Mouse (Mus musculus) embryo, embryonic 11.5 days (tissue): ENCODE measurements around the gene Fhod1.
"Not testable (repeated sequence)": the region's sequence is repeated elsewhere in the genome, so short reads cannot be mapped to it uniquely, and the experiment has no call there.

ENCODE experiments used
- DNase-seq: peaks from one replicate; pipeline ENCODE4 v3.0.0-alpha.2; 2012; ENCODE audit warnings: low read depth, low spot score

Gene Fhod1

DNA sequence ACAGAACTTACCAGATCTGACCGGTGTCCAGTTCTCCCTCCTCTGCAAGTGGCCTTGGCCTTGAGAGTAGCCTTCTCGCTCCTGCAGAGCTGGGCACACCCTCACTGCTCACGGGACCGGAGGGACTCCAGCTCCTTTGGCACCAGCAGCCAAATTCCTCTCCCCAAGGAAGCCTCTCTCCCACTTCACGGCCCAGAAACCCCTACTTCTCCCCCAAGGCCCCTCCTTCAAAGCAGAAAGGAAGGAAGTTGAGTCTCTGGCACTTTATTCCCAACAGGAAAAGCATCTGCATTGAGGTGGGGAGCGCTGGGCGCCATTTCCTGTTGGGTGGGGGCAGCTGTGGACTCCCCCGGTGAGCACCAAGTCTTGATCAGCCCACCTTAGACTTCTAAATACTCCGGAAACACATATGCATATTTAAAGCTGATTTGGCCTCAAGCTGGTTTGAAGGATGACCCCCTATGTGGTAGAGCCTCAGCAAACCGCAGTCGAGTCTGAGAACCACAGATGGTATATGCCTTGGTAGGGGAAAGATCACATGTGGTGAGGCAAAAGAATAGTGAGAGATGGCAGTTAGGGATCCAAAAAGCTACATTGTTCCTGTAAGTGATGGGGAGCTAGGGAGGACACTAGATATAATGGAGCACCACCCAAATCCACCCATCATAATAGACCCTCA, 51.7 kb downstream of the Fhod1 start, which contains the start of gene Exoc3l:
Gene Exoc3l, minus strand, starts transcription at position 207 of the 679 bp plus-strand sequence.
- no peak for DNase-seq

DNA sequence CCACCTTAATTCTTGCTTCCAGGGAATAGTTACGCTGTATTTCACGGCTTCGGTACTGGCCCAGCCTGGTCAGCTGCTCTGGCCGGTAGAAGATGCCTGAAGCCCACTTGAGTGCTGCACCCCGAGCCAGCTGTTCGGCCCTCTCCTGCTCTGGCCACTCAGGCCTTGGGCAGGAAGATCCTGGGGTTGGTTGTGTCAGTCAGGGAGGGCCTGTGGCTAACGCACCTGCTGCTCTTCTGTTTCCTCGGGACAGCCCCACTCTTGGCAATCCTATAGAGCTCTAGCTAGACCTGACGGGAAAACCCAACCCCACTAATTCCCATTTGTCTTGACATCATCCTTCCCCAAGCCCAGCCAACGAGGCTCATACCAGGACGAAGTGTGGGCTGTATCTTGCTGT, 52.5 kb downstream of the Fhod1 start:
- DNase-seq, result no peak

DNA sequence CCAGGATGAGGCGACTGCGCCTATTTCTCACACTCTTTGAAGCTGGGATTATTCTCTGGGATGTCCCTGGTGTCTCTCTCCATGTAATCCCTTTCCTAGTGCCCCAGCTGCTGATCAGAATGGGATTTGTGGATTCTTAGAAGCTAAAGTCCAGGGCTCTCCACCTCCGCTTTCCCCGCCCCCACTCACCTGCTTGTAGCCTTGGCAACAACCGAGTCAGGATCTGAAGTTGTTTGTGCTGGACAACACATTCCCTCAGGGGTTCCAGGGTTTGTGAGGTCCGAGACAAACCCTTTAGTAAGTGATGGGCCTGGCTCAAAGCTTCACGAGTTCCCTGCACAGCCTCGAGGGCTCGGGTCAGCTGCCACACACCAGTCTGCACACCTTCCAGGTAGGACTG, 53.0 kb downstream of the Fhod1 start:
- DNase-seq, result no peak

DNA sequence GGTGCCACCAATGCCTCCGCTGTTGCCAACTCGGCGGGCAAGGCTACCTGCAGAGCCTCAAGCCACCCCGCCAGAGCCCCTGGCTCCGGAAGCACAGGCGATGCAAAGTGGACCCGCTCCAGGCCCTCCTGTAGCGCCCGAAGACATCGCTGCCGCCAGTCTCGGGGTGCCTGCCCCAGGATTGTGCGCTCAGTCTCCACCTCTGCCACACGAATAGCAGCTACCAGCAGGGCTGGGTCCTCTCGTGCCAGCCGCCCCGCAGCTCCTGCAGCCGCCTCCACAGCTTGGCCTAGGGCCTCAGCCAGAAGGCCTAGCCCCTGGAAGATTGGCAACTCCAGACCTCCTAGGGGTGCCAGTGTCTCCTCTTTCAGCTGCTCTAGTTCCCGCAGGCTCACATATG, 54.3 kb downstream of the Fhod1 start:
- no peak for DNase-seq

DNA sequence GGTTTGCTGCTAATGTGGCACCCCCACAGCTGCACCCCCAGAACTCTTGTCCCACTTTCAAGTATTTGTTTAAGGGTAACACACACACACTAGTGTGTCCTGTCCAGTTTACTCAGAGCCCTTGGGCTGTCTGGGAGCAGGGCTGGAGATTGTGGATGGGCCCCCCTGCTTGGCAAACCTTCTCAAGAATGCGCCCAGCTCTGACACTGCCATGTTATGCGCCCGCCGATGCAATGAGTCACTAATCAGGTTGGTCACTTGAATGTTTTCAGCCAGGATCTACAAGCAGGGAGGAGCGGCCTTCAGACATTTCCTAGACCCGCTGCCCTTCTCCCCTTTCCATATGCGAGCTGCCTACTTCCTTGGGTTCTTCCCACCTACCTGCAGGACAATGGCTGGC, 55.3 kb downstream of the Fhod1 start:
- DNase-seq, result no peak

DNA sequence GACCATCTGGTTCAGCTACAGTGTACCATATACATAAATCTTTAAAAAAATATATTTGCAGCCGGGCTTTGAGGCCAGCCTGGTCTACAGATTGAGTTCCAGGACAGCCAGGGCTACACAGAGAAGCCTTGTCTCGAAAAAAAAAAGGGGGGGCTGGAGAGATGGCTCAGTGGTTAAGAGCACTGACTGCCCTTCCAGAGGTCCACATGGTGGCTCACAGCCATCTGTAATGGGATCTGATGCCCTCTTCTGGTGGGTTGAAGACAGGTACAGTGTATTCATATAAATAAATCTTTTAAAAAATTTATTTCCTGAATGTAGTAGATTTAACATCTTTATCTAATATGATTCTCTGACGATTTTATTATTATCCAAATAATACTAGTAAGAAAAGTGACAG, 56.0 kb downstream of the Fhod1 start:
- DNase-seq, result not testable (repeated sequence)

DNA sequence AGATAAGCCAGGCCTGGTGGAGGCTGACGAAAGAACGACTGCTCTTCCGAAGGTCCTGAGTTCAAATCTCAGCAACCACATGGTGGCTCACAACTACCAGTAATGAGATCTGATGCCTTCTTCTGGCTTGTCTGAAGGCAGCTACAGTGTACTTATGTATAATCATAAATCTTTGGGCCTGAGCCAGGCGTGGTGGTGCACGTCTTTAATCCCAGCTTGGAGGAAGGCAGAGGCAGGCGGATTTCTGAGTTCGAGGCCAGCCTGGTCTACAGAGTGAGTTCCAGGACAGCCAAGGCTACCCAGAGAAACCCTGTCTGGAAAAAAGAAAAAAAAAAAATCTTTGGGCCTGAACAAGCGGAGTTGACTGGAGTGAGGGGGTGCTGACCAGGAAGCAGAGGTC, 56.4 kb downstream of the Fhod1 start:
- DNase-seq, result not testable (repeated sequence)

DNA sequence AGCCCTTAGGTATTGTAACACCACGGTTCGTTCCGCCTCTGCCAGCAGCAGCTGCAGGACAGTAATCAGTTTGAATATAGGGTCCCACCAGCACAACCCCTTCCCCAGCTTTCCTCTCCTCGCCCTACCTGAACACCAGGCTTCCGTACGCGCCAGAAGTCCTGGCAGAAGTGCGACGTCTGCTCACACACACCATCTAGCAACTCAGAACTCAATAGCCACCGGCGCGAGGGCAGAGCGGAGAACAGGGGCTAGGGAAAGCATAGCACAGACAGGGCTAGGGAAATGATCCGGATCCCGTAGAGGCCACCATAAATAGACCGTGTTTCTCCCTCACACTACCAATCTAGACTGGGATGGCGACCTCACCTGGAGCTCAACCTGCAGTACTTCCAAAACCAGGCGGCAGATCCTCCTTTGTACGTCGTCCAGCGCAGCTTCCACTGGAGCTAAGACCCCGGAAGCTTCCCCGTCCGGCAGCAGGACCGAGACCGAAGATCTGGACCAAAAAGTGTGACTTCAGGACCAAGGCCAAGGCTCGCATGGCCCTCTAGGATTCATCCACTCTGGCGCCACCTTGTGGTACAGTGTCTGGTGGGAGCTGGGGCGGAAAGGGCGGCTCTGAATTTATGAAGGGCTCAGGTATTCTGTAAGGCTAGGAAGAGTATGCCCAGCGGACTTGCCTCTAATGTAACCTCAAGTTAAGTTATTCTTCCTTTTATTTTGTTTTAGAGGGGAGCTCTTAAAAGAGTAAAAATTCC, 57.0 kb downstream of the Fhod1 start:
- peak; percentile 87 for DNase-seq

DNA sequence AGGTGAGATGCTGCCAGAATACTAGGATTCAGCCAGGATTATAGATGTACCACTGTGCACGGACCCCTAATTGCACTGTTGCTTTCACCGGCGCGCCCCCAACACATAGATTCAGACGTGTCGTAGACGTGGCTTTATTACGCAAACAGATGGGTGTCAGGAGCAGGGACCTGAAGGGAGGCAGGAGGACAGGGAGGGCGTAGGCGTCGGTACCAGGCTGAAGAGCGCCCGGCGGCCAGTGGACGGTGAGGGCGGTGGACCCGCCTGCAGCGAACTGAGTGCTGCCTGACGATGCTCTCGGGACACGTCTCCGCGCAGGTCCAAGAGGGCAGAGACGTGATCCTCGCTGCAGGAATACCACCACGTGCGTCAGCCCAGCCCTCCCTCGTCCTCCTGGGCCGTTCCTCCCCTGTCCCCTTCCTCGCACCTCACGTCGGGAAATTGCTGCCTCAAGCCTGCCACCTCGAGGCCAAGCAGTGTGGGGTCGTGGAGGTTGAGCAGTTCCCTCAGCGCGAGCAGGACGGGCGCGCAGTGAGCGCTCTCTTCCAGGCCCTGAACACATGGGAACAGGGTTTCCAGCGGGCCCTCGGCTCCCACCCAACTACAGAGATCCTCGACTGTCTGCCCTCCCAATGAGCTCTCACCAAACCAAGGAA, 57.8 kb downstream of the Fhod1 start, which contains the start of gene 4931428F04Rik:
Gene 4931428F04Rik, minus strand, starts transcription at position 60 of the 656 bp plus-strand sequence.
- DNase-seq, result no peak

DNA sequence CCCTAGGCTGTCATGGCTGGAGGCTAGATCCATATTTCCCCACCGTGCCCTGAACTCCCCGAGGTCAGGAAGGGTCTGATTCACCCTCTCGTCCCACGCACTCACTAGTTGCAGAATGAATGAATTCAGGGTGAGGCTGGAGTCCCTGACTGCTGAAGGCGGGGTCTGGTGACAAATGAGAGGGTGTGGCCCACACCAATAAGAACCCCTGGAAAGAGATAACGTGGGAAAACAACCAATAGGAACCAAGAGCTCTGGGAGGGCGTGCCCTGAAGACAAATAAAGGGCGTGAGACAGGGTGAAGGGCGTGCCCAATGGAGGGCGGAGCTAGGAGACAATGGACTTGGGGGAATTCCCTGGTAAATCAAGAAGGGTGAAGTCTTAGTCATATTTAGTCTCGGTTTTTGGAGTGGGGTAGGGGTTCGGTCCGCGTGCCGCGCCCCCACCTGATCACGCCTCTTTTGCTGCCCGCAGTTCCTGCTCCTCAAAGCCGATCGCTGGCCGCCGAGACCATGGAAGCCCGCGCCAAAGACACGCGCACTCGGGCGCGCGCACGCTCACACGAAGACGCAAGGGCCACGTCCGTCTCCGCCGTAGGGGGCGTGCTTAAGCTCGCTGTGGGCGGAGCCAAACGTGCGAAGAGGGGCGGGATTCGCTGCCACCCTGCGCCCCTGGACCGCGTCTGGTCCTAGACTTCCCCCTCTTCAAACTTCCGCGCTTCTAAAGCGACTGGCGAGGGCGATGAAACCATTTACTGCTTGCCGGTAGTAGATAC, 58.6 kb downstream of the Fhod1 start:
- peak; percentile 95 for DNase-seq

DNA sequence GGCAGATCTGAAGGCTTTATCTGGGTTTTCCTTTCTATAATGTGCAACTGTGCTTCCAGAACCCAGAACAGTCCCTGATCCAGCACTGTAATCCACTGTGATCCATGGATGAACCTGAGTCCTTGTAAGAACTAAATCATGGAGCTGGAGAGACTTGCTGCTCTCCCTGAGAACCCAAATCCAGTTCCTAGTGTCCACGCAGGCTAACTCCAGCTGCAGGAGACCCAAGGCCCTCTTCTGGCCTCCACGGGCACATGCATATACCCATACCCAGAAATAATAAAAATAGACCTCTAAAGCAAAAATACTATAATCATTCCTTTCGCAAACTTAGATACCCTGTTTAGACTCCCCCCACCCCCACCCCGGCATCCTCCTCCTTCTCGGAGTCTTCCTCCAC, 59.5 kb downstream of the Fhod1 start:
- no peak for DNase-seq

DNA sequence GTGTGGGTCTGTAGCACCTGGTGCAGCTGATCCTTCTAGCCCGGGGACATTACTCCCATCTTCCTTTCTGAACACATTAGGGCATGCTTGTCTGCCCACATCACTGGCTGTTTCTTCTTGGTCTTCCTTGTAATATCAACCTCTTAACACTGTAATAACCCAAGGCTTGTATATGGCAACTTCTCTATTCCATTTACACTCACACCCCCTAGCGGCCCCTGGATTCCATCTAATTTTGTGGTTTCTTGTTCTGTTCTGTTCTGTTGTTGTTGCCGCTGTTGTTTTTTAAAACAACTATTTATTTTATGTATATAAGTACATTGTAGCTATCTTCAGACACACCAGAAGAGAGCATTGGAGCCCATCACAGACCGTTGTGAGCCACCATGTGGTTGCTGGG, 60.8 kb downstream of the Fhod1 start:
- DNase-seq, result no peak

DNA sequence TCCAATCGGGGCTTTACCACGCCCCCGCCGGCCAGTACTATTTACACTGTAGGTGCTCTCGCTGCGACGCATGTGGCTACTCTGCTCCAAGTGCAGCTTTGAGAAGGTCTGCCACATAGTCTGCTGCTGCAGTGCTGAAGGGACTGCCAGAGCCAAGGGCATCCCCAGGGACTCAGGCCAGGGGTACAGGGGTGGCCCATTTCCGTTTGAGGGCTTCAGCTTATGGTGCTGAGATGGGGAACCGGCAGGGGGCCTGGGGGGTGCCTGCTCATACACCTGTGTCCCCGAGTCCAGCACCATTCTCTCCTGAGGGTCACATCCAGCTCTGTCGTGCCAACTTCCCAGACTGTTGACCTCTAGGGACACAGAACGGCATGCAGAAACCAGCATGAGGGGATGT, 62.2 kb downstream of the Fhod1 start:
- DNase-seq, result no peak

DNA sequence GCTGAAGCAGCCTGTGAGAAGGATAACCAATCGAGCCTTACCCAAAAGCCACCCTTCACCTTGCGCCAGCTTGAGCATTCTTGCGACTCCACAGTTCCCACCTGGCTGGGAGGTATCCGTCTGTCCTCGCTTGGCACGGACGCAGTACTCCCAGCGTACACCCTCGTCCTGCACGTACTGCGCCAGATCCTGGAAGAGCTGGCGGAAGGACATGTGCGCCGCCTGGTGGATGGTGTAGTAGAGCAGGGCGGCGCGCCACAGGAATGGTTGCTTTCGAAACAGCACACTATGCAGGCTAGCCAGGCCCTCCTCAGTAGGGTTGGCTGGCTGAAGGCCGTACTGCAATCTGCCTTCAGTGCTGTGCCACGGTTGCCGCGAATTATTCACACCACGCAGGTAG, 64.7 kb downstream of the Fhod1 start:
- no peak for DNase-seq

DNA sequence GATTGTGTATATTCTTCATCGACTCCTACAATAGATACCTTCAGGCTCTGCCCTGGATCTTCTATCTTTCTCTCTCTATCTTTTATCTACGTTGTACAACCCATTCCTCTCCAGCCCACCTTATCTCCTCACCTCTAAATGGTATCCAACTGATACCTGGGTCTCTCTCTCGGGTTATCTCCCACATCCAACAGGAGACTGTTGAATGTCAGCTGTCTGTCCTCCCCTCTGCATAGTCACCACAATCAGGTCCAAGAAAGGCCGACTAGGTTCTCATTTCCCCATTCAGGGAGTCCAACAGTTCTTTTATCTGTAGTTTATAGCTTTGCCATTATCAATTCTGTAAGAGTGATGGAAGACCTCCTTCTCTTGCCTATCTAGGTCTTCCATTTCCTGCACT, 65.5 kb downstream of the Fhod1 start:
- DNase-seq, result no peak

DNA sequence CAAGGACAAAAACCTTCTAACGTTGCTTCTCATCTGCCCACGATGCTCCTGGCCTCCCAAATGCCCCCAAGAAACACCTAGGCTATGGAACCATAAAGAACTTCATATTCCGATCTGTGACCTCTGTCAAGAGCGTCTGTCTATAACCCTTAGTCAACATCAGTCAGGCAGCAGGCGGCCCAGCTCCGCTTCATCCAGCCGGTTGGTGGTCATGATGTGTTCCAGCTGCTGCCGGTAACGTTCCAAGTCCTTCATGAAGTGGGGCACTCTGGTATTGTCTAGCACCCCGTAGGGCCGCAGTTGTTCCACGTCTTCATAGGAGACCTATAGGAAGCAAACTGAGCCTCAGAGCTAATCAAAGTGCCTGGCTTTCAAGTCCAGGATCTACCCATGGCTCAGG, 65.9 kb downstream of the Fhod1 start:
- DNase-seq, result no peak

DNA sequence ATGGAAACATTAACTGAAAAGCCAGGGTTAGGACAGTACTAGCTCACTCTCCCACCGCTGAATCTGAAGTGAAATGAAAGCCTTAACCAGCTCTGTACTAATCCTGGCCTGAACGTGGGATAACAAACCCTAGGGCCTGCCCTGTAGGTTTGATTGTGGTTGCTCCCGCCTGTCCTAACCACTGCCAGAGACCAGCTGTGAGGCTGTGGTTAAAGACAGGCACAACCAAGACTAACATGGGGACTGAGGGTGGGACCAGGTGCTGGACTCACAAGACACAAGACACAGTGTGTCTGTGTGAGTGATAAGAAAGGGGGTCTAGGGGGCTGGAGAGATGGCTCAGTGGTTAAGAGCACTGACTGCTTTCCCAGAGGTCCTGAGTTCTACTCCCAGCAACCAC, 67.2 kb downstream of the Fhod1 start:
- DNase-seq, result no peak
